Mouse (Mus musculus) liver, postnatal 0 days (tissue): ENCODE measurements around the gene Drosha.

Experiments
- CTCF ChIP-seq: sonication (generic); IDR thresholded peaks from 2 replicates; pipeline ENCODE4 v1.5.1; 2016; ENCODE audit warnings: antibody characterized with exemption, low read depth
- EP300 ChIP-seq: IDR thresholded peaks from 2 replicates; pipeline ENCODE4 v1.6.1; 2016; ENCODE audit warnings: antibody characterized with exemption, low read depth, mild to moderate bottlenecking

- TF ChIP-seq CTCF (no peak), EP300 (no peak)
Observed at GRCm38 (mm10) chr15:12900428-12901196, 76.0 kb downstream of the Drosha start.
